Mouse (Mus musculus) forebrain, embryonic 12.5 days (tissue): ENCODE measurements around the gene Olfr850. TPM values are rescaled to one million over a fixed set of nuclear protein-coding genes. Genes with fewer than 3 reads are reported as not detected.

Experiments used
- ATAC-seq: fragments of 200-750 bp; cut with Nextera tagmentation; 2 replicates; pipeline ENCODE4 v1.8.0; 2017; ENCODE audit warnings: moderate TSS enrichment; ENCODE audit not compliant: low FRiP score
- H3K27ac ChIP-seq: fragments of 300-500 bp; sonication (generic); 2 replicates; pipeline ENCODE4 v1.5.1; 2016; ENCODE audit warnings: mild to moderate bottlenecking
- H3K27me3 ChIP-seq: fragments of 300-500 bp; sonication (generic); 2 replicates; pipeline ENCODE4 v1.6.1; 2016; ENCODE audit warnings: mild to moderate bottlenecking
- H3K36me3 ChIP-seq: fragments of 300-500 bp; sonication (generic); replicated peaks from 2 replicates; pipeline ENCODE4 v1.6.1; 2016; ENCODE audit warnings: mild to moderate bottlenecking
- H3K4me1 ChIP-seq: fragments of 300-500 bp; sonication (generic); 2 replicates; pipeline ENCODE4 v1.6.1; 2016
- H3K4me2 ChIP-seq: fragments of 300-500 bp; sonication (generic); 2 replicates; pipeline ENCODE4 v1.6.1; 2016; ENCODE audit warnings: mild to moderate bottlenecking, moderate library complexity
- H3K4me3 ChIP-seq: fragments of 300-500 bp; sonication (generic); replicated peaks from 2 replicates; pipeline ENCODE4 v1.5.1; 2016; ENCODE audit warnings: mild to moderate bottlenecking
- H3K9ac ChIP-seq: fragments of 300-500 bp; sonication (generic); 2 replicates; pipeline ENCODE4 v1.6.1; 2016; ENCODE audit warnings: mild to moderate bottlenecking
- H3K9me3 ChIP-seq: fragments of 300-500 bp; sonication (generic); 2 replicates; pipeline ENCODE4 v1.6.1; 2016
- WGBS: fragments of 180-500 bp; shearing (Covaris S2); methylation state at CpG from one replicate; pipeline ENCODE4 v1.1.7; 2016; 5-methylcytosine and 5-hydroxymethylcytosine counted together
- polyA plus RNA-seq: library from polyadenylated mRNA; unstranded; fragments of >200 nt; fragmentation: Nextera tagmentation; extraction: Ambion mirVana; gene quantifications from 2 replicates; pipeline ENCODE4 v1.2.1, GENCODE M21; 2016

Olfr850 gene
- not detected in 2 replicates for polyA plus RNA-seq

DNA sequence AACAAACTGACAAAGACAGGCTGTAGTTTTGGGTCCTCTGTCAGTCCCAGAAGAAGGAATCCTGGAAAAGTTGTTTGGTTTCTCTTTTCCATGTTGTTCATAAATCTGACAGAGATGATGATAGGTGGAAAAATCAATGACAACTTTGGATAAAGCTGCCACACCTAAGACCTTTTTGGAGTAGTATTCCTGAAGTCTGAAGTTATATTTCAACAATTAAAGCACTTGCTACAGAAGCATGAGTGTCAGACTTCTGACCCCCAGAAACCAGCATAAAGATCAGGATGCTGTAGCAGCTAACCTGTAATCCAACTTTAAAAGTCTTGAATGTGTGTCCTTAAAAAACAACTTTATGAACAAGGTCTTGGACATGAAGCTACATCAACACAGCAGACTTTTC, at the start of gene Olfr850:
Olfr850 (minus strand) TSS at position 101 of the 400 bp plus-strand sequence.
- Histone ChIP-seq H3K4me3 (no peak within 1 kb of the TSS), H3K9me3 (peaks cover 11% of the 10 kb centered on the region; the same call in 1 of the 2 replicates), H3K4me2 (no peak within 1 kb of the TSS), H3K27ac (no peak within 1 kb of the TSS), H3K27me3 (no peaks in the 10 kb centered on the region), H3K36me3 (no peaks in the 10 kb centered on the region), H3K4me1 (no peaks in the 10 kb centered on the region), H3K9ac (no peak within 1 kb of the TSS)
- ATAC-seq, result no peak

DNA sequence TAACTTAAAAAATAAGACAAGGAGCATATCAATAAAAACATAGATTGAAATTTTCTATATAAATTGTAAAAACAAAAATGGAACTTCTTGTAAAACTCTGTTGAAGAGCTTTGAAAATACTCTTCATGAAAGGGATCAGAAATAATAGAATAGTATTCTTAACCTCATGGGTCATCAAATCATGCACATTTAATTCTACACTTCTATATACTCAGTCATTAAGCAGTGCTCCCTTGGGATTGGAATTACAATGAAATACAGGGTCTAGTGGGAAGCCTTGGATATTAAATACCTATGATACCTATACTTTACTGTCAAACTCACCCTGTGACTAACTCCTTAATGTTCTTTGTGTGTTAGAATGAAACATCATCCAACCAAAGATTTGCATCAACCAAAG, 14.9 kb upstream of the Olfr850 start, which contains the start of gene Olfr851:
Olfr851 (plus strand) TSS at position 301 of the 400 bp plus-strand sequence.
- Histone ChIP-seq H3K4me2 (no peak within 1 kb of the TSS), H3K4me1 (no peaks in the 10 kb centered on the region), H3K9ac (no peak within 1 kb of the TSS), H3K36me3 (no peaks in the 10 kb centered on the region), H3K4me3 (no peak within 1 kb of the TSS), H3K27ac (no peak within 1 kb of the TSS), H3K9me3 (peaks cover 13% of the 10 kb centered on the region; the same call in 1 of the 2 replicates), H3K27me3 (no peaks in the 10 kb centered on the region)
- no peak for ATAC-seq

DNA sequence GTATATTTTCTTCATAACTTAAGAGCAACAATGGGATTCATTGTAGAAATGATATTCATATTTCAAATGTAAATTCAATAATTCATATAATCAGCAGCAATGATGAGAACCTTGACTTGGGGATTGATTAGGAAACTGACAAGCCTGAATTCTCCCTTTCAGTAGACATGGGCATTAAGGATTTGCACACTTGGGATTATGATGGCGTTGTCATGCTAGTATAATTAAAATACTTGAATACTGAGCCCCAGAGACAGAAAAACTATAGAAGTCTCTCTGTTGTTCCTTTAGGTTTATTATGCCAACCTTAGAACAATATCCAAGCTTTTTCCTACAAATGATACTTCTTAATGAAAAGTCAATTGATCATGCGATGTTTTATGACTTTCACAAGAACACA, 38.1 kb downstream of the Olfr850 start, which contains the start of gene Olfr849:
Olfr849 (plus strand) TSS at position 301 of the 400 bp plus-strand sequence.
- H3K4me2 ChIP-seq, result no peak within 1 kb of the TSS
- WGBS, result 85% methylated on average over 2 of the region's 2 CpGs
- no peak within 1 kb of the TSS for H3K27ac ChIP-seq
- no peak within 1 kb of the TSS for H3K4me3 ChIP-seq
- H3K27me3 ChIP-seq, result no peaks in the 10 kb centered on the region
- ATAC-seq, result no peak
- H3K4me1 ChIP-seq, result no peaks in the 10 kb centered on the region
- H3K9me3 ChIP-seq, result peaks cover 32% of the 10 kb centered on the region
- no peaks in the 10 kb centered on the region for H3K36me3 ChIP-seq
- no peak within 1 kb of the TSS for H3K9ac ChIP-seq

Other genes with a start within 250 kb of the Olfr850 start
- not detected in 2 replicates for gene Olfr843, start 226.3 kb downstream of the Olfr850 start, polyA plus RNA-seq
- gene Olfr844, start 161.9 kb downstream of the Olfr850 start, polyA plus RNA-seq, result not detected in 2 replicates
- not detected in 2 replicates for gene Olfr845, start 141.8 kb downstream of the Olfr850 start, polyA plus RNA-seq
- gene Olfr846, start 114.2 kb downstream of the Olfr850 start, polyA plus RNA-seq, result not detected in 2 replicates
- not detected in 2 replicates for gene Olfr847, start 99.6 kb downstream of the Olfr850 start, polyA plus RNA-seq
- not detected in 2 replicates for gene Olfr849, start 38.0 kb downstream of the Olfr850 start, polyA plus RNA-seq
- gene Olfr851, start 15.0 kb upstream of the Olfr850 start, polyA plus RNA-seq, result not detected in 2 replicates
- not detected in 2 replicates for gene Olfr853, start 62.8 kb upstream of the Olfr850 start, polyA plus RNA-seq
- not detected in 2 replicates for gene Olfr854, start 89.1 kb upstream of the Olfr850 start, polyA plus RNA-seq
- gene Olfr855, start 104.4 kb upstream of the Olfr850 start, polyA plus RNA-seq, result not detected in 2 replicates
- gene Zfp317, start 143.9 kb upstream of the Olfr850 start, polyA plus RNA-seq, result 47.1 and 49.6 TPM in 2 replicates
- not detected in 2 replicates for gene Olfr857, start 231.2 kb upstream of the Olfr850 start, polyA plus RNA-seq